Mouse (Mus musculus) heart, adult 2 months (tissue): ENCODE data around the gene Onecut3.

Experiments used
- CTCF ChIP-seq: fragments of 200-600 bp; IDR thresholded peaks from 2 replicates; pipeline ENCODE4 v1.8.1; 2022; ENCODE audit warnings: antibody characterized with exemption, mild to moderate bottlenecking, moderate library complexity
- POLR2A ChIP-seq: fragments of 200-500 bp; IDR thresholded peaks from 2 replicates; pipeline ENCODE4 v1.6.1; 2011; ENCODE audit warnings: mild to moderate bottlenecking, low read depth, low read length, control low read depth; ENCODE audit not compliant: insufficient read depth

- TF ChIP-seq POLR2A (no peak), CTCF (peak; percentile 69)
These were observed 24.7 kb downstream of the Onecut3 start for GRCm38 (mm10) chr10:80519287-80519686.
